Mouse (Mus musculus) macrophage (primary cell): ENCODE measurements around the gene Cdca3. TPM values are rescaled to one million over a fixed set of nuclear protein-coding genes. Genes with fewer than 3 reads are reported as not detected.
A peak's percentile ranks its signal among the peaks of the same experiment; 100 is the strongest.

Source experiments
- H3K27ac ChIP-seq: fragments of 350-480 bp; formaldehyde crosslinking; 2 replicates; pipeline ENCODE4 v1.9.0; 2021
- H3K36me3 ChIP-seq: fragments of 350-480 bp; formaldehyde crosslinking; 2 replicates; pipeline ENCODE4 v1.9.0; 2021; ENCODE audit errors: inconsistent target
- H3K4me3 ChIP-seq: fragments of 350-480 bp; formaldehyde crosslinking; 2 replicates; pipeline ENCODE4 v1.9.0; 2021; ENCODE audit errors: inconsistent target
- H3K79me2 ChIP-seq: fragments of 350-480 bp; formaldehyde crosslinking; 2 replicates; pipeline ENCODE4 v1.9.0; 2021; ENCODE audit errors: inconsistent target
- WGBS: methylation state at CpG from one replicate; pipeline ENCODE4 v1.1.7; 2026; ENCODE audit warnings: inconsistent platforms; ENCODE audit not compliant: missing documents; 5-methylcytosine and 5-hydroxymethylcytosine counted together
- polyA plus RNA-seq: library from polyadenylated mRNA; stranded (reverse); fragments of 250-400 nt; gene quantifications from 3 replicates; pipeline ENCODE4 v1.2.4, GENCODE M21; 2018; ENCODE audit warnings: inconsistent platforms

Gene Cdca3
- polyA plus RNA-seq, 1 experiment from 2014 or later, result 22.0 TPM

GRCm38 (mm10) chr6:124831649-124832048 is 2.3 kb downstream of the Cdca3 start:
- WGBS, result 96% methylated on average over 8 of the region's 8 CpGs
- H3K79me2 ChIP-seq, result peaks cover 48% of the 10 kb centered on the region
- H3K36me3 ChIP-seq, result peaks cover 2% of the 10 kb centered on the region; the same call in 1 of the 2 replicates
- no peak overlapping the region for H3K27ac ChIP-seq
- H3K4me3 ChIP-seq, result no peak overlapping the region

GRCm38 (mm10) chr6:124834512-124835081 is 5.2 kb downstream of the Cdca3 start:
- Histone ChIP-seq H3K79me2 (peaks cover 29% of the 10 kb centered on the region), H3K36me3 (no peaks in the 10 kb centered on the region), H3K4me3 (no peak overlapping the region), H3K27ac (peak overlapping the region; percentile 96)
- 18% methylated on average over 4 of the region's 6 CpGs for WGBS

GRCm38 (mm10) chr6:124835531-124835930 is 6.2 kb downstream of the Cdca3 start:
- Histone ChIP-seq H3K4me3 (no peak overlapping the region), H3K79me2 (peaks cover 24% of the 10 kb centered on the region), H3K36me3 (no peaks in the 10 kb centered on the region), H3K27ac (peak overlapping the region; percentile 96)
- WGBS, result 94% methylated on average over 10 of the region's 10 CpGs

GRCm38 (mm10) chr6:124836411-124836810 is 7.1 kb downstream of the Cdca3 start:
- Histone ChIP-seq H3K79me2 (peaks cover 15% of the 10 kb centered on the region), H3K36me3 (no peaks in the 10 kb centered on the region), H3K4me3 (no peak overlapping the region), H3K27ac (no peak overlapping the region)
- 91% methylated on average over 7 of the region's 7 CpGs for WGBS

GRCm38 (mm10) chr6:124839805-124840204 is 10.5 kb downstream of the Cdca3 start:
- Histone ChIP-seq H3K27ac (no peak overlapping the region), H3K36me3 (no peaks in the 10 kb centered on the region; the same call in 1 of the 2 replicates), H3K79me2 (no peaks in the 10 kb centered on the region), H3K4me3 (no peak overlapping the region)
- 49% methylated on average over 6 of the region's 8 CpGs for WGBS

GRCm38 (mm10) chr6:124840241-124841167 is 11.2 kb downstream of the Cdca3 start, which contains the start of gene Gnb3:
Gnb3 (minus strand) TSS chr6:124840275.
- Histone ChIP-seq H3K79me2 (no peaks in the 10 kb centered on the region), H3K36me3 (peaks cover 5% of the 10 kb centered on the region; the same call in 1 of the 2 replicates), H3K4me3 (no peak within 1 kb of the TSS), H3K27ac (no peak within 1 kb of the TSS)
- 45% methylated on average over 12 of the region's 15 CpGs for WGBS

- 20% methylated on average over 9 of the region's 9 CpGs for WGBS
- Histone ChIP-seq H3K27ac (no peak overlapping the region), H3K4me3 (no peak overlapping the region), H3K79me2 (no peaks in the 10 kb centered on the region), H3K36me3 (peaks cover 5% of the 10 kb centered on the region; the same call in 1 of the 2 replicates)
These were observed 18.0 kb downstream of the Cdca3 start for GRCm38 (mm10) chr6:124847305-124847704.

- Histone ChIP-seq H3K36me3 (no peaks in the 10 kb centered on the region), H3K79me2 (no peaks in the 10 kb centered on the region), H3K27ac (no peak overlapping the region), H3K4me3 (no peak overlapping the region)
- 96% methylated on average over 8 of the region's 8 CpGs for WGBS
These were observed 21.2 kb downstream of the Cdca3 start for GRCm38 (mm10) chr6:124850535-124850934.

- H3K36me3 ChIP-seq, result peaks cover 10% of the 10 kb centered on the region; the same call in 1 of the 2 replicates
- WGBS, result 80% methylated on average over 12 of the region's 12 CpGs
- H3K79me2 ChIP-seq, result no peaks in the 10 kb centered on the region
- H3K4me3 ChIP-seq, result no peak overlapping the region
- H3K27ac ChIP-seq, result no peak overlapping the region
These were observed 25.3 kb downstream of the Cdca3 start for GRCm38 (mm10) chr6:124854647-124855046.

GRCm38 (mm10) chr6:124856321-124856720 is 27.0 kb downstream of the Cdca3 start:
- Histone ChIP-seq H3K79me2 (peaks cover 5% of the 10 kb centered on the region; the same call in 1 of the 2 replicates), H3K36me3 (peaks cover 14% of the 10 kb centered on the region; the same call in 1 of the 2 replicates), H3K27ac (no peak overlapping the region), H3K4me3 (no peak overlapping the region)
- WGBS, result 35% methylated on average over 12 of the region's 14 CpGs

- Histone ChIP-seq H3K36me3 (peaks cover 19% of the 10 kb centered on the region; the same call in 1 of the 2 replicates), H3K4me3 (no peak within 1 kb of the TSS; the same call in 1 of the 2 replicates), H3K27ac (no peak within 1 kb of the TSS), H3K79me2 (peaks cover 13% of the 10 kb centered on the region; the same call in 1 of the 2 replicates)
- under 1% methylated on average over 65 of the region's 86 CpGs for WGBS
These were observed 27.8 kb downstream of the Cdca3 start, which contains the start of gene P3h3 for GRCm38 (mm10) chr6:124856916-124857839. P3h3 (minus strand) TSS chr6:124857752.

- no peak overlapping the region for H3K27ac ChIP-seq
- peaks cover 21% of the 10 kb centered on the region; the same call in 1 of the 2 replicates for H3K79me2 ChIP-seq
- H3K4me3 ChIP-seq, result no peak overlapping the region
- H3K36me3 ChIP-seq, result peaks cover 19% of the 10 kb centered on the region; the same call in 1 of the 2 replicates
- WGBS, result 49% methylated on average over 25 of the region's 26 CpGs
These were observed 28.6 kb downstream of the Cdca3 start for GRCm38 (mm10) chr6:124857840-124858530.

GRCm38 (mm10) chr6:124858561-124859318 is 29.4 kb downstream of the Cdca3 start:
- no peak overlapping the region for H3K4me3 ChIP-seq
- H3K27ac ChIP-seq, result no peak overlapping the region
- H3K36me3 ChIP-seq, result peaks cover 19% of the 10 kb centered on the region; the same call in 1 of the 2 replicates
- 85% methylated on average over 20 of the region's 28 CpGs for WGBS
- H3K79me2 ChIP-seq, result peaks cover 25% of the 10 kb centered on the region; the same call in 1 of the 2 replicates
